Mouse (Mus musculus): ENCODE measurements around the gene Rpl19.

DNA sequence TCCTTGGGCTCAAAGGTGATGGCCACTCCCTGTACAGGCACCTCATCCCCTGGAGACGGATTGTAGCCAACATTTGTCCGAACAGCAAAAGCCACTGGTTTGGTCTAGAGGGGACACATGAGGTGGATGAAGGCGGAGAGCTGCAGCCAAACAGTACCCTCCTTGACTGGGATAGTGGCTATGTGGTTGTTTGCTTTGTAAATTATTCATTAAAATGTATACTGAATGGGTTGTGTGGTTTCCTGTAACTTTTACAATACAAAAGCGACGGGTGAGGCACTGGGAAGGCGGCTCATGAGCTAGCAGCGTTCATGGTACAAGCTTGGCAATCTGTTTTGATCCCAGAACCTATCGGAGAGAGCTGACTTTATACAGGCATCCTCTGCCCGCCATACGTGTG, 13.7 kb upstream of the Rpl19 start:
- TF ChIP-seq CTCF (IDR thresholded peaks at IDR 0.05; ENCODE audit: low read depth, low read length) (no peak), POLR2A (IDR thresholded peaks at IDR 0.05; ENCODE audit: borderline replicate concordance, low read depth, low read length) (no peak)
